Mouse (Mus musculus): ENCODE data around the gene Cops6. TPM values are rescaled to one million over a fixed set of nuclear protein-coding genes. Genes with fewer than 3 reads are reported as not detected.

Cops6 gene
- polyA plus RNA-seq, 1 experiment: 186 TPM

- Histone ChIP-seq H3K79me2 (ENCODE audit: control insufficient read depth, insufficient read depth) (peaks cover 10% of the 10 kb centered on the region), H3ac (ENCODE audit: control insufficient read depth, insufficient read length) (no peak within 1 kb of the TSS), H3K27me3 (ENCODE audit: control insufficient read depth, insufficient read depth, insufficient read length) (no peaks in the 10 kb centered on the region), H3K4me2 (ENCODE audit: low read depth) (peak within 1 kb of the TSS; percentile 97), H3K36me3 (ENCODE audit: control insufficient read depth, insufficient read depth) (peaks cover 6% of the 10 kb centered on the region), H3K4me3 (peak within 1 kb of the TSS; percentile 96)
- TF ChIP-seq TCF3 (IDR thresholded peaks at IDR 0.05; ENCODE audit: insufficient read length, low read depth) (no peak), USF1 (IDR thresholded peaks at IDR 0.05; ENCODE audit: low read depth) (no peak), MAX (IDR thresholded peaks at IDR 0.05; ENCODE audit: low read depth) (no peak), CEBPB (IDR thresholded peaks at IDR 0.05; ENCODE audit: insufficient read depth, poor library complexity, severe bottlenecking) (no peak), POLR2A (IDR thresholded peaks at IDR 0.05; ENCODE audit: insufficient read length, low read depth) (peak; percentile 81), REST (IDR thresholded peaks at IDR 0.05; ENCODE audit: insufficient read depth, insufficient read length) (no peak), E2F4 (IDR thresholded peaks at IDR 0.05; ENCODE audit: insufficient read depth) (no peak), MYOD1 (IDR thresholded peaks at IDR 0.05; ENCODE audit: control insufficient read depth in 1 of 3, insufficient read length in 2 of 3, low read depth in 2 of 3) (no peak), POLR2AphosphoS2 (IDR thresholded peaks at IDR 0.05; ENCODE audit: insufficient read length, low read depth) (peak; percentile 68), TCF12 (IDR thresholded peaks at IDR 0.05; ENCODE audit: insufficient read depth, poor library complexity, severe bottlenecking) (no peak), MYOG (IDR thresholded peaks at IDR 0.05; ENCODE audit: control insufficient read depth in 1 of 3, insufficient read depth in 1 of 3, insufficient read length in 2 of 3, low read depth in 2 of 3) (no peak), SRF (IDR thresholded peaks at IDR 0.05; ENCODE audit: control insufficient read depth, insufficient read length, low read depth) (no peak)
Measured at GRCm38 (mm10) chr5:138186950-138187638, 26.2 kb downstream of the Cops6 start, which contains the start of the genes Taf6 and Cnpy4. Taf6 (minus strand) TSS chr5:138187451. Cnpy4 (plus strand) TSS chr5:138187485.

GRCm38 (mm10) chr5:138187661-138188306, 26.9 kb downstream of the Cops6 start:
- H3K4me2 ChIP-seq (ENCODE audit: low read depth): peak overlapping the region; percentile 96
- no peaks in the 10 kb centered on the region for H3K36me3 ChIP-seq (ENCODE audit: control insufficient read depth, insufficient read depth)
- peaks cover 10% of the 10 kb centered on the region for H3K79me2 ChIP-seq (ENCODE audit: control insufficient read depth, insufficient read depth)
- H3K4me3 ChIP-seq: peak overlapping the region; percentile 96
- TF ChIP-seq REST (IDR thresholded peaks at IDR 0.05; ENCODE audit: insufficient read depth, insufficient read length): no peak
- TF ChIP-seq TCF3 (IDR thresholded peaks at IDR 0.05; ENCODE audit: insufficient read length, low read depth): no peak
- TF ChIP-seq MYOG (IDR thresholded peaks at IDR 0.05; ENCODE audit: control insufficient read depth in 1 of 3, insufficient read depth in 1 of 3, insufficient read length in 2 of 3, low read depth in 2 of 3): no peak
- no peak for TF ChIP-seq POLR2AphosphoS2 (IDR thresholded peaks at IDR 0.05; ENCODE audit: insufficient read length, low read depth)
- TF ChIP-seq E2F4 (IDR thresholded peaks at IDR 0.05; ENCODE audit: insufficient read depth): no peak
- TF ChIP-seq MYOD1 (IDR thresholded peaks at IDR 0.05; ENCODE audit: control insufficient read depth in 1 of 3, insufficient read length in 2 of 3, low read depth in 2 of 3): no peak
- no peak for TF ChIP-seq MAX (IDR thresholded peaks at IDR 0.05; ENCODE audit: low read depth)
- TF ChIP-seq TCF12 (IDR thresholded peaks at IDR 0.05; ENCODE audit: insufficient read depth, poor library complexity, severe bottlenecking): no peak
- TF ChIP-seq USF1 (IDR thresholded peaks at IDR 0.05; ENCODE audit: low read depth): no peak
- no peak for TF ChIP-seq SRF (IDR thresholded peaks at IDR 0.05; ENCODE audit: control insufficient read depth, insufficient read length, low read depth)
- TF ChIP-seq CEBPB (IDR thresholded peaks at IDR 0.05; ENCODE audit: insufficient read depth, poor library complexity, severe bottlenecking): no peak
- TF ChIP-seq POLR2A (IDR thresholded peaks at IDR 0.05; ENCODE audit: insufficient read length, low read depth): no peak
- H3ac ChIP-seq (ENCODE audit: control insufficient read depth, insufficient read length): no peak overlapping the region
- no peaks in the 10 kb centered on the region for H3K27me3 ChIP-seq (ENCODE audit: control insufficient read depth, insufficient read depth, insufficient read length)

GRCm38 (mm10) chr5:138193771-138194727, 33.2 kb downstream of the Cops6 start, which contains the start of gene Mblac1:
Mblac1 (plus strand) TSS chr5:138194314.
- TF ChIP-seq MYOD1 (IDR thresholded peaks at IDR 0.05; ENCODE audit: control insufficient read depth in 1 of 3, insufficient read length in 2 of 3, low read depth in 2 of 3) (no peak), POLR2AphosphoS2 (IDR thresholded peaks at IDR 0.05; ENCODE audit: insufficient read length, low read depth) (peak; percentile 60), POLR2A (IDR thresholded peaks at IDR 0.05; ENCODE audit: insufficient read length, low read depth) (peak; percentile 71)
- Histone ChIP-seq H3K4me2 (ENCODE audit: low read depth) (peak within 1 kb of the TSS; percentile 75), H3K27me3 (ENCODE audit: control insufficient read depth, insufficient read depth, insufficient read length) (no peaks in the 10 kb centered on the region), H3K79me2 (ENCODE audit: control insufficient read depth, insufficient read depth) (no peaks in the 10 kb centered on the region), H3K36me3 (ENCODE audit: control insufficient read depth, insufficient read depth) (no peaks in the 10 kb centered on the region), H3K4me3 (peak within 1 kb of the TSS; percentile 50), H3ac (ENCODE audit: control insufficient read depth, insufficient read length) (peak within 1 kb of the TSS; percentile 81)

DNA sequence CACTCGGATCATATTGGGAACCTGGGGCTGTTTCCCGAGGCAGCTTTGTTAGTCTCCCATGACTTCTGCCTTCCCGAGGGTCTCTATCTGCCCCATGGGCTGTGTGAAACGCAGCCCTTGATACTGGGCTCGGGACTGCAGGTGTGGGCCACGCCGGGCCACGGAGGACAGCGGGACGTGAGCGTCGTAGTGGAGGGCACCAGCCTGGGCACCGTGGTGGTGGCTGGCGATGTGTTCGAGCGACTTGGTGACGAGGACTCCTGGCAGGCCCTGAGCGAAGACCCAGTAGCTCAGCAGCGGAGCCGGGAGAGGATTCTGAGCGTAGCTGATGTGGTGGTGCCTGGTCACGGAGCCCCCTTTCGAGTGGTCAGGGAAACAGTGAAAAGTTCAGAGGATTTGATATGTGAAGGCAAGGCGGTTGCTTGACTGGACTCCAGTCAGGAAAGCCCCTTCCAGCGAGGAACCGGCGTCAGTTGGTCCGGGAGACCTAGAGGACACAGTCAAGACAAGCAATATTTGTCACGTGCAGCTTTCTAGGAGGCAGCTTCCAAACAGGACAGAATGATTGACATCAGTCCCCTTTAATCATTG, 34.0 kb downstream of the Cops6 start:
- peak overlapping the region; percentile 81 for H3ac ChIP-seq (ENCODE audit: control insufficient read depth, insufficient read length)
- H3K79me2 ChIP-seq (ENCODE audit: control insufficient read depth, insufficient read depth): no peaks in the 10 kb centered on the region
- TF ChIP-seq MYOG (IDR thresholded peaks at IDR 0.05; ENCODE audit: control insufficient read depth in 1 of 3, insufficient read depth in 1 of 3, insufficient read length in 2 of 3, low read depth in 2 of 3) (peak in 1 of 3 experiments; percentile 12), POLR2A (IDR thresholded peaks at IDR 0.05; ENCODE audit: insufficient read length, low read depth) (no peak)
- peak overlapping the region; percentile 75 for H3K4me2 ChIP-seq (ENCODE audit: low read depth)
- no peaks in the 10 kb centered on the region for H3K27me3 ChIP-seq (ENCODE audit: control insufficient read depth, insufficient read depth, insufficient read length)
- H3K4me3 ChIP-seq: peak overlapping the region; percentile 50
- no peaks in the 10 kb centered on the region for H3K36me3 ChIP-seq (ENCODE audit: control insufficient read depth, insufficient read depth)
